Comparison of ENCODE assay signal across 8 mouse cellular contexts in genomic region chr7:101301361-101301880, GRCm38 (mm10). TPM values are rescaled to one million over a fixed set of nuclear protein-coding genes. Genes with fewer than 3 reads are reported as not detected.
A peak's percentile ranks its signal among the peaks of the same experiment; 100 is the strongest.
DNase-seq lines count a peak whose midpoint lies in the region; ATAC-seq and TF ChIP-seq lines count a peak whose summit lies in the region.

No protein-coding gene starts in this region.

- under 1% methylated on average over 30 of the region's 30 CpGs for WGBS in forebrain, embryonic 13.5 days
- 2% methylated on average over 30 of the region's 30 CpGs for WGBS in liver, embryonic 12.5 days (ENCODE audit: insufficient replicate concordance)

- no peaks in the 10 kb centered on the region for H3K36me3 ChIP-seq in forebrain, embryonic 13.5 days (ENCODE audit: poor library complexity, severe bottlenecking)
- no peaks in the 10 kb centered on the region for H3K36me3 ChIP-seq in liver, embryonic 12.5 days

- peak overlapping the region; percentile 73 for H3K4me3 ChIP-seq in left cerebral cortex, adult 2 months
- H3K4me3 ChIP-seq in forebrain, embryonic 13.5 days: peak overlapping the region; percentile 70
- H3K4me3 ChIP-seq in liver, embryonic 12.5 days: peak overlapping the region; percentile 69

- peaks cover 30% of the 10 kb centered on the region for H3K27me3 ChIP-seq in forebrain, embryonic 13.5 days
- peaks cover 58% of the 10 kb centered on the region for H3K27me3 ChIP-seq in liver, embryonic 12.5 days (replicated peaks)

- H3K4me1 ChIP-seq in forebrain, embryonic 13.5 days: peaks cover 28% of the 10 kb centered on the region
- H3K4me1 ChIP-seq in liver, embryonic 12.5 days: peaks cover 38% of the 10 kb centered on the region

- peak overlapping the region; percentile 85 for H3K27ac ChIP-seq in left cerebral cortex, adult 2 months
- H3K27ac ChIP-seq in forebrain, embryonic 13.5 days: peak overlapping the region; percentile 41
- H3K27ac ChIP-seq in liver, embryonic 12.5 days: peak overlapping the region; percentile 54; the same call in 1 of the 2 replicates

- H3K9ac ChIP-seq in forebrain, embryonic 13.5 days: peak overlapping the region; percentile 77
- H3K9ac ChIP-seq in liver, embryonic 12.5 days: peak overlapping the region; percentile 63

- no peak for DNase-seq in left cerebral cortex, adult 2 months (ENCODE audit: extremely low spot score in 1 of 2, low spot score in 2 of 2)
- DNase-seq in left cerebral cortex, adult 8-10 months (ENCODE audit: low spot score in 2 of 2): no peak
- peak; percentile 83 for DNase-seq in R1 (ENCODE audit: low read depth, low spot score)
- no peak for DNase-seq in ovary, postnatal 36 days (ENCODE audit: low spot score)
- DNase-seq in cerebellum, postnatal 25 days: no peak

- peak overlapping the region; percentile 92 for H3K4me2 ChIP-seq in forebrain, embryonic 13.5 days
- H3K4me2 ChIP-seq in liver, embryonic 12.5 days: peak overlapping the region; percentile 97

- TF ChIP-seq CTCF in left cerebral cortex, adult 2 months (IDR thresholded peaks at IDR 0.05): no peak

- no peaks in the 10 kb centered on the region for H3K9me3 ChIP-seq in forebrain, embryonic 13.5 days (replicated peaks)
- no peaks in the 10 kb centered on the region for H3K9me3 ChIP-seq in liver, embryonic 12.5 days (replicated peaks)

- intact Hi-C loops in left cerebral cortex, adult 2 months (cut with DNase I): loop anchor here (10.0 kb wide), 1 partner anchor 313 kb away; no protein-coding TSS in a partner anchor

- ATAC-seq in forebrain, embryonic 13.5 days: peak; percentile 10; the same call in 1 of the 2 replicates
- ATAC-seq in liver, embryonic 12.5 days: peak; percentile 6; the same call in 1 of the 2 replicates
- peak; percentile 24 for ATAC-seq in neutrophil, adult 5-6 weeks (ENCODE audit: extremely low read depth, insufficient number of reproducible peaks, low FRiP score, poor library complexity, severe bottlenecking)

RNA-seq across cellular contexts. Expression of gene Atg16l2, which starts 0.6 kb away (rescaled TPM):
- total RNA-seq in left cerebral cortex, adult 2 months (2021): 10 to 100 TPM; 67.5 to 67.8 TPM
- 10 to 100 TPM; 46.0 to 66.1 (median 57.3) TPM for total RNA-seq in left cerebral cortex, adult 8-10 months (2022)
- polyA plus RNA-seq in forebrain, embryonic 13.5 days (2015; fragmentation: Nextera tagmentation; extraction: Ambion mirVana): 14.4 and 14.5 TPM in 2 replicates
- 4.7 and 5.7 TPM in 2 replicates for polyA plus RNA-seq in liver, embryonic 12.5 days (2016; fragmentation: Nextera tagmentation; extraction: Ambion mirVana)
- total RNA-seq in neutrophil, adult 5-6 weeks (2017): 96.9 and 109 TPM in 2 replicates

RNA-seq across cellular contexts. Expression of gene Stard10, which starts 15.5 kb away (rescaled TPM):
- 10 to 100 TPM; 81.7 to 84.3 TPM for total RNA-seq in left cerebral cortex, adult 2 months (2021)
- 10 to 100 TPM; 90.3 to 98.6 (median 92.0) TPM for total RNA-seq in left cerebral cortex, adult 8-10 months (2022)
- polyA plus RNA-seq in forebrain, embryonic 13.5 days (2015; fragmentation: Nextera tagmentation; extraction: Ambion mirVana): 4.4 and 4.6 TPM in 2 replicates
- 76.9 and 79.5 TPM in 2 replicates for polyA plus RNA-seq in liver, embryonic 12.5 days (2016; fragmentation: Nextera tagmentation; extraction: Ambion mirVana)
- total RNA-seq in neutrophil, adult 5-6 weeks (2017): 14.3 and 27.9 TPM in 2 replicates

RNA-seq across cellular contexts. Expression of gene Arap1, which starts 46.4 kb away (rescaled TPM):
- total RNA-seq in left cerebral cortex, adult 2 months (2021): 10 to 100 TPM; 16.6 to 22.1 TPM
- total RNA-seq in left cerebral cortex, adult 8-10 months (2022): 10 to 100 TPM; 19.6 to 32.5 (median 25.3) TPM
- polyA plus RNA-seq in forebrain, embryonic 13.5 days (2015; fragmentation: Nextera tagmentation; extraction: Ambion mirVana): 4.8 and 6.0 TPM in 2 replicates
- 20.5 and 24.6 TPM in 2 replicates for polyA plus RNA-seq in liver, embryonic 12.5 days (2016; fragmentation: Nextera tagmentation; extraction: Ambion mirVana)
- 331 and 365 TPM in 2 replicates for total RNA-seq in neutrophil, adult 5-6 weeks (2017)
